Mouse (Mus musculus) MEL (cell line): ENCODE data around the gene Endod1.

Experiments used
- CTCF ChIP-seq, 3 experiments: IDR thresholded peaks in 2 of 3; conservative IDR thresholded peaks in 1 of 3; 2 replicates each; pipeline ENCODE4 v1.5.1; 2011 to 2012; ENCODE audit warnings: low read length in 3 of 3, low read depth in 2 of 3, mild to moderate bottlenecking in 2 of 3, improper control_type of control experiment in 1 of 3, inconsistent platforms in 1 of 3, mixed read lengths in 1 of 3, moderate library complexity in 1 of 3; ENCODE audit not compliant: control insufficient read depth in 1 of 3, insufficient read depth in 1 of 3, poor library complexity in 1 of 3, severe bottlenecking in 1 of 3
- EP300 ChIP-seq, 2 experiments: IDR thresholded peaks; 2 replicates each; pipeline ENCODE4 v1.6.1; 2011; ENCODE audit warnings: improper control_type of control experiment in 2 of 2, low read length in 2 of 2, low read depth in 1 of 2, mild to moderate bottlenecking in 1 of 2
- MEF2A ChIP-seq: IDR thresholded peaks from 2 replicates; pipeline ENCODE4 v1.6.1; 2014; ENCODE audit warnings: low read depth, mild to moderate bottlenecking, inconsistent platforms, low read length, improper control_type of control experiment; ENCODE audit not compliant: poor library complexity, insufficient replicate concordance, severe bottlenecking; ENCODE audit errors: extremely low read depth
- POLR2A ChIP-seq, 2 experiments: IDR thresholded peaks; 2 replicates each; pipeline ENCODE4 v1.6.1; 2011 to 2012; ENCODE audit warnings: low read length in 2 of 2, mild to moderate bottlenecking in 2 of 2, control low read depth in 1 of 2, improper control_type of control experiment in 1 of 2, low read depth in 1 of 2, moderate library complexity in 1 of 2; ENCODE audit not compliant: control insufficient read depth in 1 of 2, insufficient read depth in 1 of 2, poor library complexity in 1 of 2
- POLR2AphosphoS5 ChIP-seq: IDR thresholded peaks from 2 replicates; pipeline ENCODE4 v1.6.1; 2012; ENCODE audit warnings: low read depth, borderline replicate concordance, mild to moderate bottlenecking, inconsistent platforms, low read length, moderate library complexity, mixed read lengths
- TBP ChIP-seq: IDR thresholded peaks from 2 replicates; pipeline ENCODE4 v1.8.0; 2011; ENCODE audit warnings: low read depth, low read length, improper control_type of control experiment
- USF2 ChIP-seq, 2 experiments: IDR thresholded peaks; 2 replicates each; pipeline ENCODE4 v1.6.1; 2011 to 2012; ENCODE audit warnings: improper control_type of control experiment in 2 of 2, low read length in 2 of 2, borderline replicate concordance in 1 of 2, inconsistent platforms in 1 of 2, low read depth in 1 of 2, mild to moderate bottlenecking in 1 of 2; ENCODE audit not compliant: insufficient read depth in 1 of 2
- ZKSCAN1 ChIP-seq: IDR thresholded peaks from 2 replicates; pipeline ENCODE4 v1.6.1; 2012; ENCODE audit warnings: low read depth, mild to moderate bottlenecking, inconsistent platforms, low read length, improper control_type of control experiment, moderate library complexity

DNA sequence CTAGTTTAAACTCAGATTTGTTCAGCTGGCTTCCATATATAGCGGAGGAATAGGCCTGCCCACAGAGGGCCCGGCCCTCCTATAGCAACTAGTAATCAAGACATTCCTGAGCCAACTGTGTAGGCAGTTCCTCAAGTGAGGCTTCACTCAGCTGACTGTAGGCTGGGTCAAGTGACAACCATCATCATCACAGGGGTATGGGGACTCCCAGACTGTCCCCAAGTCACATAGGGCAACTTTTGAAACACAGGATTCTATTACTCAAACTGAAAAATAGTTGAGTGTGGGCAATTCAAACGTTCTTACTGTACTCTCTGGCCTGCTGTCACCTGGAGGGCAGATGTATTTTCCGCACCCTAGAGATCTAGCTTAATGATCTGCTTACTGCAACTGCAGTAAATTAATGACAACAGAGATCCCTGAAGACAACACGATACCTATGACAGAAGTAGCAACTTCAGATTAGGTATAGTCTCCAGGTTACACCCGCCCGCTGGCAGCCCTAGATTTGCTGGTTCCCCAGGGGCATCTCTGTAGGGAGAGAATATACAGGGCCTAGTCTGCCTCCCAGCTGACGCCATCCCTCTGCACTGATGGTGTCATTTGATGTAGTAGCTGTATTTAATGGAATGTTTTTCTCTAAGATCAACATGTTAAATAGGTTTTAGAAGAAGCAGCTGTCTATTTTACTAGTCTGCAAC, 19.1 kb downstream of the Endod1 start:
- no peak for TF ChIP-seq POLR2AphosphoS5
- no peak for TF ChIP-seq CTCF (IDR thresholded peaks at IDR 0.05 in 2 of 3, conservative IDR thresholded peaks at IDR 0.05 in 1 of 3; ENCODE audit: control insufficient read depth in 1 of 3, insufficient read depth in 1 of 3, low read depth in 2 of 3, low read length in 3 of 3, poor library complexity in 1 of 3, severe bottlenecking in 1 of 3)
- no peak for TF ChIP-seq TBP
- no peak for TF ChIP-seq EP300 (IDR thresholded peaks at IDR 0.05; ENCODE audit: low read depth in 1 of 2, low read length in 2 of 2)
- no peak for TF ChIP-seq USF2 (IDR thresholded peaks at IDR 0.05; ENCODE audit: borderline replicate concordance in 1 of 2, insufficient read depth in 1 of 2, low read depth in 1 of 2, low read length in 2 of 2)
- TF ChIP-seq MEF2A, result no peak
- TF ChIP-seq POLR2A (IDR thresholded peaks at IDR 0.05; ENCODE audit: control insufficient read depth in 1 of 2, insufficient read depth in 1 of 2, low read depth in 1 of 2, low read length in 2 of 2, poor library complexity in 1 of 2), result no peak
- no peak for TF ChIP-seq ZKSCAN1
